Mouse (Mus musculus): ENCODE results near the gene Doc2b. TPM values are rescaled to one million over a fixed set of nuclear protein-coding genes. Genes with fewer than 3 reads are reported as not detected.
A peak's percentile ranks its signal among the peaks of the same experiment; 100 is the strongest.

The Doc2b gene
- polyA plus RNA-seq, 1 experiment from 2014 or later = 0.02 TPM

GRCm38 (mm10) chr11:75792535-75792934 is 3.3 kb downstream of the Doc2b start:
- peaks cover 69% of the 10 kb centered on the region for H3K27me3 ChIP-seq
- ATAC-seq (ENCODE audit: insufficient read depth) = no peak
- H3K4me1 ChIP-seq (replicated peaks) = peaks cover 5% of the 10 kb centered on the region
- H3K9ac ChIP-seq = no peak overlapping the region
- H3K4me2 ChIP-seq = no peak overlapping the region
- H3K9me3 ChIP-seq (replicated peaks) = no peaks in the 10 kb centered on the region
- no peaks in the 10 kb centered on the region for H3K36me3 ChIP-seq (replicated peaks)
- 55% methylated on average over 5 of the region's 5 CpGs for WGBS (ENCODE audit: insufficient replicate concordance)
- no peak overlapping the region for H3K27ac ChIP-seq (replicated peaks)
- no peak overlapping the region for H3K4me3 ChIP-seq (replicated peaks)

- H3K4me2 ChIP-seq = no peak overlapping the region
- peaks cover 9% of the 10 kb centered on the region; the same call in 1 of the 2 replicates for H3K27me3 ChIP-seq
- ATAC-seq (ENCODE audit: insufficient read depth) = no peak
- no peaks in the 10 kb centered on the region for H3K9me3 ChIP-seq (replicated peaks)
- no peaks in the 10 kb centered on the region for H3K4me1 ChIP-seq (replicated peaks)
- no peaks in the 10 kb centered on the region for H3K36me3 ChIP-seq (replicated peaks)
- no peak overlapping the region for H3K4me3 ChIP-seq (replicated peaks)
- 55% methylated on average over 8 of the region's 8 CpGs for WGBS (ENCODE audit: insufficient replicate concordance)
- H3K27ac ChIP-seq (replicated peaks) = no peak overlapping the region
- no peak overlapping the region for H3K9ac ChIP-seq
Observed at GRCm38 (mm10) chr11:75785897-75786296, 10.0 kb downstream of the Doc2b start.

- Histone ChIP-seq H3K4me3 (replicated peaks) (no peak overlapping the region), H3K4me2 (no peak overlapping the region), H3K36me3 (replicated peaks) (no peaks in the 10 kb centered on the region), H3K27me3 (0 out of 2 replicates have a peak, but pooled peaks cover 4% of the 10 kb centered on the region), H3K9me3 (replicated peaks) (no peaks in the 10 kb centered on the region), H3K4me1 (replicated peaks) (no peaks in the 10 kb centered on the region), H3K27ac (replicated peaks) (no peak overlapping the region), H3K9ac (no peak overlapping the region)
- no peak for ATAC-seq (ENCODE audit: insufficient read depth)
- WGBS (ENCODE audit: insufficient replicate concordance) = 58% methylated on average over 5 of the region's 5 CpGs
Observed at GRCm38 (mm10) chr11:75783799-75784198, 12.1 kb downstream of the Doc2b start.

GRCm38 (mm10) chr11:75781919-75782318 is 13.9 kb downstream of the Doc2b start:
- no peak overlapping the region for H3K4me3 ChIP-seq (replicated peaks)
- H3K9ac ChIP-seq = no peak overlapping the region
- no peaks in the 10 kb centered on the region for H3K9me3 ChIP-seq (replicated peaks)
- no peak for ATAC-seq (ENCODE audit: insufficient read depth)
- H3K4me1 ChIP-seq (replicated peaks) = no peaks in the 10 kb centered on the region
- no peak overlapping the region for H3K4me2 ChIP-seq
- no peaks in the 10 kb centered on the region for H3K27me3 ChIP-seq
- H3K36me3 ChIP-seq (replicated peaks) = no peaks in the 10 kb centered on the region
- WGBS (ENCODE audit: insufficient replicate concordance) = 25% methylated on average over 6 of the region's 6 CpGs
- H3K27ac ChIP-seq (replicated peaks) = no peak overlapping the region

- Histone ChIP-seq H3K4me3 (replicated peaks) (no peak overlapping the region), H3K27me3 (peaks cover 17% of the 10 kb centered on the region; the same call in 1 of the 2 replicates), H3K27ac (replicated peaks) (no peak overlapping the region), H3K36me3 (replicated peaks) (no peaks in the 10 kb centered on the region), H3K9ac (no peak overlapping the region), H3K4me1 (replicated peaks) (no peaks in the 10 kb centered on the region), H3K9me3 (replicated peaks) (no peaks in the 10 kb centered on the region), H3K4me2 (no peak overlapping the region)
- WGBS (ENCODE audit: insufficient replicate concordance) = 62% methylated on average over 1 of the region's 1 CpGs
- ATAC-seq (ENCODE audit: insufficient read depth) = no peak
Observed at GRCm38 (mm10) chr11:75775919-75776318, 19.9 kb downstream of the Doc2b start.

GRCm38 (mm10) chr11:75772562-75772961 is 23.3 kb downstream of the Doc2b start:
- Histone ChIP-seq H3K27me3 (peaks cover 17% of the 10 kb centered on the region), H3K9ac (no peak overlapping the region), H3K4me2 (no peak overlapping the region), H3K36me3 (replicated peaks) (0 out of 2 replicates have a peak, but pooled peaks cover 2% of the 10 kb centered on the region), H3K9me3 (replicated peaks) (no peaks in the 10 kb centered on the region), H3K4me1 (replicated peaks) (peaks cover 5% of the 10 kb centered on the region), H3K27ac (replicated peaks) (no peak overlapping the region), H3K4me3 (replicated peaks) (no peak overlapping the region)
- no peak for ATAC-seq (ENCODE audit: insufficient read depth)
- 54% methylated on average over 5 of the region's 5 CpGs for WGBS (ENCODE audit: insufficient replicate concordance)

GRCm38 (mm10) chr11:75769206-75769605 is 26.6 kb downstream of the Doc2b start:
- Histone ChIP-seq H3K9ac (no peak overlapping the region), H3K9me3 (replicated peaks) (no peaks in the 10 kb centered on the region), H3K4me3 (replicated peaks) (no peak overlapping the region), H3K4me1 (replicated peaks) (peaks cover 5% of the 10 kb centered on the region), H3K27ac (replicated peaks) (no peak overlapping the region), H3K36me3 (replicated peaks) (peaks cover 34% of the 10 kb centered on the region), H3K4me2 (peak overlapping the region; percentile 59), H3K27me3 (peaks cover 17% of the 10 kb centered on the region)
- WGBS (ENCODE audit: insufficient replicate concordance) = 0% methylated on average over 23 of the region's 23 CpGs
- peak; percentile 84 for ATAC-seq (ENCODE audit: insufficient read depth)

- Histone ChIP-seq H3K36me3 (replicated peaks) (peaks cover 40% of the 10 kb centered on the region), H3K4me1 (replicated peaks) (peaks cover 5% of the 10 kb centered on the region), H3K27me3 (peaks cover 17% of the 10 kb centered on the region), H3K27ac (replicated peaks) (no peak overlapping the region), H3K4me2 (peak overlapping the region; percentile 59), H3K4me3 (replicated peaks) (no peak overlapping the region), H3K9ac (no peak overlapping the region), H3K9me3 (replicated peaks) (no peaks in the 10 kb centered on the region)
- WGBS (ENCODE audit: insufficient replicate concordance) = 60% methylated on average over 6 of the region's 6 CpGs
- ATAC-seq (ENCODE audit: insufficient read depth) = no peak
Observed at GRCm38 (mm10) chr11:75768091-75768989, 27.5 kb downstream of the Doc2b start.

- Histone ChIP-seq H3K4me2 (no peak overlapping the region), H3K27ac (replicated peaks) (no peak overlapping the region), H3K9me3 (replicated peaks) (no peaks in the 10 kb centered on the region), H3K9ac (no peak overlapping the region), H3K4me1 (replicated peaks) (peaks cover 5% of the 10 kb centered on the region), H3K27me3 (peaks cover 7% of the 10 kb centered on the region), H3K36me3 (replicated peaks) (peaks cover 51% of the 10 kb centered on the region), H3K4me3 (replicated peaks) (no peak overlapping the region)
- no peak for ATAC-seq (ENCODE audit: insufficient read depth)
- 66% methylated on average over 2 of the region's 2 CpGs for WGBS (ENCODE audit: insufficient replicate concordance)
Observed at GRCm38 (mm10) chr11:75767014-75767413, 28.8 kb downstream of the Doc2b start.

- ATAC-seq (ENCODE audit: insufficient read depth) = no peak
- Histone ChIP-seq H3K9me3 (replicated peaks) (no peaks in the 10 kb centered on the region), H3K36me3 (replicated peaks) (peaks cover 69% of the 10 kb centered on the region), H3K27me3 (no peaks in the 10 kb centered on the region), H3K27ac (replicated peaks) (no peak overlapping the region), H3K4me3 (replicated peaks) (no peak overlapping the region), H3K4me1 (replicated peaks) (peaks cover 5% of the 10 kb centered on the region), H3K9ac (no peak overlapping the region), H3K4me2 (no peak overlapping the region)
- 80% methylated on average over 8 of the region's 8 CpGs for WGBS (ENCODE audit: insufficient replicate concordance)
Observed at GRCm38 (mm10) chr11:75765161-75765560, 30.7 kb downstream of the Doc2b start.

- Histone ChIP-seq H3K4me1 (replicated peaks) (peaks cover 3% of the 10 kb centered on the region), H3K9ac (no peak overlapping the region), H3K27me3 (no peaks in the 10 kb centered on the region), H3K4me2 (no peak overlapping the region), H3K36me3 (replicated peaks) (peaks cover 74% of the 10 kb centered on the region), H3K4me3 (replicated peaks) (no peak overlapping the region), H3K9me3 (replicated peaks) (no peaks in the 10 kb centered on the region), H3K27ac (replicated peaks) (no peak overlapping the region)
- ATAC-seq (ENCODE audit: insufficient read depth) = no peak
- WGBS (ENCODE audit: insufficient replicate concordance) = 78% methylated on average over 4 of the region's 4 CpGs
Observed at GRCm38 (mm10) chr11:75764521-75765023, 31.3 kb downstream of the Doc2b start.
